Mouse (Mus musculus) left cerebral cortex, adult 8-10 months (tissue): Measurements from ENCODE around the gene Zmynd8. TPM values are rescaled to one million over a fixed set of nuclear protein-coding genes. Genes with fewer than 3 reads are reported as not detected.

Source experiments
- DNase-seq, 2 experiments: peaks; one replicate each; pipeline ENCODE4 v3.0.0; 2022; ENCODE audit warnings: low spot score in 2 of 2
- total RNA-seq, 4 experiments: library from RNA; stranded (reverse); gene quantifications; 2 replicates each; pipeline ENCODE4 v1.2.4; 2022

The Zmynd8 gene
- total RNA-seq = 100 to 1,000 TPM; 105 to 132 (median 130) TPM

- no peak for DNase-seq
Measured at GRCm38 (mm10) chr2:165898202-165899194, at the start of gene Zmynd8. Gene Zmynd8, minus strand, starts transcription at chr2:165899016.

GRCm38 (mm10) chr2:165948007-165948406, 49.2 kb upstream of the Zmynd8 start:
- no peak for DNase-seq

GRCm38 (mm10) chr2:165946046-165946564, 47.3 kb upstream of the Zmynd8 start:
- no peak for DNase-seq

GRCm38 (mm10) chr2:165944576-165945351, 45.9 kb upstream of the Zmynd8 start:
- no peak for DNase-seq

- no peak for DNase-seq
Measured at GRCm38 (mm10) chr2:165943113-165943512, 44.3 kb upstream of the Zmynd8 start.

- no peak for DNase-seq
Measured at GRCm38 (mm10) chr2:165936106-165936505, 37.3 kb upstream of the Zmynd8 start.

- no peak for DNase-seq
Measured at GRCm38 (mm10) chr2:165927705-165928104, 28.9 kb upstream of the Zmynd8 start.

- DNase-seq = no peak
Measured at GRCm38 (mm10) chr2:165926191-165926590, 27.4 kb upstream of the Zmynd8 start.

- no peak for DNase-seq
Measured at GRCm38 (mm10) chr2:165925144-165925543, 26.3 kb upstream of the Zmynd8 start.

- DNase-seq = no peak
Measured at GRCm38 (mm10) chr2:165924695-165925094, 25.9 kb upstream of the Zmynd8 start.

GRCm38 (mm10) chr2:165923715-165924114, 24.9 kb upstream of the Zmynd8 start:
- no peak for DNase-seq

- no peak for DNase-seq
Measured at GRCm38 (mm10) chr2:165922994-165923393, 24.2 kb upstream of the Zmynd8 start.

- no peak for DNase-seq
Measured at GRCm38 (mm10) chr2:165922047-165922728, 23.4 kb upstream of the Zmynd8 start.

- peak; percentile 76 to 93 for DNase-seq
Measured at GRCm38 (mm10) chr2:165914298-165914697, 15.5 kb upstream of the Zmynd8 start.

GRCm38 (mm10) chr2:165913073-165913472, 14.3 kb upstream of the Zmynd8 start:
- no peak for DNase-seq

GRCm38 (mm10) chr2:165909731-165910130, 10.9 kb upstream of the Zmynd8 start:
- DNase-seq = no peak

- DNase-seq = no peak
Measured at GRCm38 (mm10) chr2:165907199-165907598, 8.4 kb upstream of the Zmynd8 start.

GRCm38 (mm10) chr2:165906332-165906945, 7.6 kb upstream of the Zmynd8 start:
- no peak for DNase-seq

- DNase-seq = no peak
Measured at GRCm38 (mm10) chr2:165901127-165901384, 2.2 kb upstream of the Zmynd8 start.

- no peak for DNase-seq
Measured at GRCm38 (mm10) chr2:165900351-165901126, 1.7 kb upstream of the Zmynd8 start.
